Mouse (Mus musculus): ENCODE measurements around the gene Pold4.

DNA sequence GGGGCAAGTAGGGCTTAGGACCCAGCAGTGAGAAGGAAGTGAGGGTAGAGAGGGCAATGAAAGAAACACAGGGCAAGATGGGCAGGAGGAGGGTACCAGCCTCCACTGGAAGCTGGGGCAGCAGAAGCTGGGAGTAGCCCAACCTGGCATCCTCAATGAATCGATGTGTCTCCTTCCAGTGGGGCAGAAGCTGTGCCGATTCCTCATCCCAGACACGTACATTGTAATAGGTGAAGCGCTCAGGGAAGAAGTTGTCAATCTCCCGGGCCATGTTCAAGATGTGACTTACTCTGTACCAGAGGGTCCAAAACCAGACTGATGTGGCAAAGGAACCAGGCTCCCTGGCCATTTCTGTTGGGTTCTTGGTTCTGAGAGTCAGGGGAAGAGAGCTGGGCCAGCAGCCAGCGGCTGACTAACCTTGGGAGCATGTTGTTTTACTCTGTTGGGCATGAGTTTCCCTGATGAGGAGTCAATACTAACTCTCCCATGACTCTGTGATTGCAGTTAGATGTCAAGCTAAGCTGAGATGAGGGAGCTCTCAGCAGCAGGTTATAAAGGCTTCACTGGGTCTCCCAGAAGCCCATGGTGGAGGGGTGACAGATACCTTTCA is 32.6 kb downstream of the Pold4 start:
- TF ChIP-seq CTCF (IDR thresholded peaks at IDR 0.05; ENCODE audit: control insufficient read depth, insufficient read depth, insufficient read length), result no peak
- TF ChIP-seq FOSL1 (IDR thresholded peaks at IDR 0.05; ENCODE audit: insufficient read depth, low read length, poor library complexity, severe bottlenecking), result no peak
- TF ChIP-seq CEBPB (IDR thresholded peaks at IDR 0.05; ENCODE audit: low read depth), result no peak
